Mouse (Mus musculus): ENCODE data around the gene Slc39a11.

DNA sequence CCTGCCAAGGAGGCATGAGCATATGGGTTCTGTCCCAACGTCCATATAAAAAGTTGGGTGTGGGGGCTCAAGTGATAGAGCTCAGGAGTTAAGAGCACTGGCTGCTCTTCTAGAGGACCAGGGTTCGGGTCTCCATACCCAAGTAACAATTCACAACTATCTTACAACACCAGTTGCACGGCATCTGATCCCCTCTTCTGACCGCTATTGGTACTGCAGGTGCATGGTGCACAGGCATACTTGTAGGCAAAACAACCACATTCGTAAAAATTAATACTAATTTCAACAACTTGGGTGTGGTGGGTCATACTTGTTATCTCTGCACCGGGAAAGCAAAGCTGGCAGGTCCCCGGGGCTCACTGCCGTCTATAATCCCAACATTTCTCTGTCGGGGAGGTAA lies 240.8 kb downstream of the Slc39a11 start:
- TF ChIP-seq CTCF (conservative IDR thresholded peaks at IDR 0.05 in 1 of 2, IDR thresholded peaks at IDR 0.05 in 1 of 2; ENCODE audit: low read depth in 2 of 2, low read length in 2 of 2) (peak; percentile 53 to 65), RAD21 (IDR thresholded peaks at IDR 0.05; ENCODE audit: low read depth, low read length) (peak; percentile 47), POLR2A (IDR thresholded peaks at IDR 0.05; ENCODE audit: low read depth, low read length) (no peak), ZMIZ1 (IDR thresholded peaks at IDR 0.05; ENCODE audit: low read depth, low read length) (no peak), MEF2A (IDR thresholded peaks at IDR 0.05; ENCODE audit: borderline replicate concordance, low read depth, low read length) (no peak), PAX5 (IDR thresholded peaks at IDR 0.05; ENCODE audit: low read length) (no peak), ZKSCAN1 (IDR thresholded peaks at IDR 0.05; ENCODE audit: borderline replicate concordance, low read depth, low read length) (no peak), MXI1 (IDR thresholded peaks at IDR 0.05; ENCODE audit: low read depth, low read length) (no peak), EP300 (IDR thresholded peaks at IDR 0.05; ENCODE audit: low read length) (no peak), SMC3 (IDR thresholded peaks at IDR 0.05; ENCODE audit: low read depth, low read length) (peak; percentile 51), CHD2 (IDR thresholded peaks at IDR 0.05; ENCODE audit: low read length) (no peak), UBTF (IDR thresholded peaks at IDR 0.05; ENCODE audit: low read depth, low read length) (no peak), JUN (IDR thresholded peaks at IDR 0.05; ENCODE audit: insufficient read depth, low read depth, low read length) (no peak), USF1 (IDR thresholded peaks at IDR 0.05; ENCODE audit: low read depth, low read length) (no peak)

Data from CH12.LX (cell line).